Mouse (Mus musculus) limb, embryonic 14.5 days (tissue): ENCODE results near the gene Sept7. TPM values are rescaled to one million over a fixed set of nuclear protein-coding genes. Genes with fewer than 3 reads are reported as not detected.

Experiments used
- ATAC-seq: fragments of 200-750 bp; cut with Nextera tagmentation; 2 replicates; pipeline ENCODE4 v1.8.0; 2017; ENCODE audit warnings: low read depth, moderate number of reproducible peaks, moderate TSS enrichment; ENCODE audit not compliant: low FRiP score
- DNase-seq: peaks from one replicate; pipeline ENCODE4 v3.0.0-alpha.2; 2015; ENCODE audit warnings: low spot score
- H3K27ac ChIP-seq: fragments of 300-500 bp; sonication (generic); replicated peaks from 2 replicates; pipeline ENCODE4 v1.5.1; 2014; ENCODE audit warnings: low read depth, mild to moderate bottlenecking, low read length, moderate library complexity, mixed read lengths
- H3K27me3 ChIP-seq: fragments of 300-500 bp; sonication (generic); 2 replicates; pipeline ENCODE4 v1.6.1; 2014; ENCODE audit warnings: low read length, mixed read lengths; ENCODE audit not compliant: control insufficient read depth, insufficient read depth
- H3K36me3 ChIP-seq: fragments of 300-500 bp; sonication (generic); 2 replicates; pipeline ENCODE4 v1.6.1; 2014; ENCODE audit warnings: mild to moderate bottlenecking, low read length, moderate library complexity, mixed read lengths; ENCODE audit not compliant: control insufficient read depth, insufficient read depth
- H3K4me1 ChIP-seq: fragments of 300-500 bp; sonication (generic); 2 replicates; pipeline ENCODE4 v1.6.1; 2014; ENCODE audit warnings: antibody characterized with exemption, low read length, mixed read lengths; ENCODE audit not compliant: control insufficient read depth, insufficient read depth
- H3K4me2 ChIP-seq: fragments of 300-500 bp; sonication (generic); replicated peaks from 2 replicates; pipeline ENCODE4 v1.6.1; 2014; ENCODE audit warnings: low read depth, mild to moderate bottlenecking, low read length, moderate library complexity; ENCODE audit not compliant: severe bottlenecking
- H3K4me3 ChIP-seq: fragments of 300-500 bp; sonication (generic); replicated peaks from 2 replicates; pipeline ENCODE4 v1.5.1; 2014; ENCODE audit warnings: low read length
- H3K9ac ChIP-seq: fragments of 300-500 bp; sonication (generic); 2 replicates; pipeline ENCODE4 v1.6.1; 2014; ENCODE audit warnings: mild to moderate bottlenecking, low read depth, low read length, moderate library complexity; ENCODE audit not compliant: severe bottlenecking
- H3K9me3 ChIP-seq: fragments of 300-500 bp; sonication (generic); 2 replicates; pipeline ENCODE4 v1.6.1; 2016; ENCODE audit warnings: low read length; ENCODE audit not compliant: control insufficient read depth
- POLR2A ChIP-seq: fragments of 200-500 bp; IDR thresholded peaks from 2 replicates; pipeline ENCODE4 v1.8.0; 2012; ENCODE audit warnings: inconsistent platforms, mild to moderate bottlenecking, moderate library complexity, borderline replicate concordance; ENCODE audit not compliant: insufficient read depth, insufficient read length; ENCODE audit errors: extremely low read depth
- WGBS: fragments of 180-500 bp; shearing (Covaris S2); extraction: QIAGEN DNeasy Blood & Tissue Kit; methylation state at CpG from one replicate; pipeline ENCODE4 v1.1.7; 2014; 5-methylcytosine and 5-hydroxymethylcytosine counted together
- polyA plus RNA-seq, 2 experiments: library from polyadenylated mRNA; depleted of rRNA in 1 of 2; stranded (reverse) in 1 of 2; unstranded in 1 of 2; fragments of >200 nt; fragmentation: Nextera tagmentation in 1 of 2; extraction: Ambion mirVana in 1 of 2; gene quantifications; 2 replicates each; pipeline versions ENCODE4 v1.2.1 to v1.2.3; 2012 to 2014

The Sept7 gene
- polyA plus RNA-seq, 2 experiments = 129 to 288 TPM

DNA sequence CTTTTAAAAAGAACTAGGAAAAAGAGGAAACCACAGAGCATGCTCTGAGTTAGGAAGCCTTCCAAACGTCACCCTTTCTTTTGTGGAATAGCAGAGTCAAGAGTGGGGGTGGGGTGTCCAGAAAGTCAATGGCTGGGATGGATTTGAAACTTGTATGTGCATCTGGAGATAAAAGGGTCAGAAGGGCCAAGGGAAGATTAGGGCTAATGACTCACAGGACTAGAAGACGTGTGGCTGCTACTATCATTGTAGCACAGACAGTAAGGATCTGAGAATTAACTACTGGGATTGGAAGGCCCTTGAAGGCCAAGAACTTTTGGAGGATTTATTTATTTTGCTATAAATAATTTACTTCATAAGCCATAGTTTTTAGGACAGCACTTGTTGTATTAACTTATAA, 36.0 kb upstream of the Sept7 start:
- Histone ChIP-seq H3K9ac (no peak overlapping the region), H3K4me2 (no peak overlapping the region), H3K36me3 (no peaks in the 10 kb centered on the region), H3K27me3 (no peaks in the 10 kb centered on the region), H3K4me1 (peaks cover 5% of the 10 kb centered on the region; the same call in 1 of the 2 replicates), H3K4me3 (no peak overlapping the region), H3K27ac (no peak overlapping the region), H3K9me3 (no peaks in the 10 kb centered on the region)
- no peak for TF ChIP-seq POLR2A
- WGBS = 19% methylated on average over 2 of the region's 2 CpGs
- DNase-seq (no peak), ATAC-seq (no peak)

- H3K27me3 ChIP-seq = no peaks in the 10 kb centered on the region
- DNase-seq (no peak), ATAC-seq (no peak)
- no peak for TF ChIP-seq POLR2A
- H3K36me3 ChIP-seq = no peaks in the 10 kb centered on the region
- H3K9ac ChIP-seq = no peak overlapping the region
- no peak overlapping the region for H3K27ac ChIP-seq
- no peaks in the 10 kb centered on the region for H3K9me3 ChIP-seq
- no peak overlapping the region for H3K4me2 ChIP-seq
- 42% methylated on average over 3 of the region's 3 CpGs for WGBS
- H3K4me1 ChIP-seq = no peaks in the 10 kb centered on the region
- H3K4me3 ChIP-seq = no peak overlapping the region
These were observed 33.3 kb upstream of the Sept7 start for GRCm38 (mm10) chr9:25218954-25219353.

GRCm38 (mm10) chr9:25219882-25220281, 32.4 kb upstream of the Sept7 start:
- TF ChIP-seq POLR2A = no peak
- Histone ChIP-seq H3K9me3 (no peaks in the 10 kb centered on the region), H3K27me3 (no peaks in the 10 kb centered on the region), H3K36me3 (no peaks in the 10 kb centered on the region), H3K4me2 (no peak overlapping the region), H3K4me3 (no peak overlapping the region), H3K27ac (no peak overlapping the region), H3K9ac (no peak overlapping the region), H3K4me1 (no peaks in the 10 kb centered on the region)
- ATAC-seq = no peak
- 62% methylated on average over 5 of the region's 5 CpGs for WGBS
- no peak for DNase-seq

DNA sequence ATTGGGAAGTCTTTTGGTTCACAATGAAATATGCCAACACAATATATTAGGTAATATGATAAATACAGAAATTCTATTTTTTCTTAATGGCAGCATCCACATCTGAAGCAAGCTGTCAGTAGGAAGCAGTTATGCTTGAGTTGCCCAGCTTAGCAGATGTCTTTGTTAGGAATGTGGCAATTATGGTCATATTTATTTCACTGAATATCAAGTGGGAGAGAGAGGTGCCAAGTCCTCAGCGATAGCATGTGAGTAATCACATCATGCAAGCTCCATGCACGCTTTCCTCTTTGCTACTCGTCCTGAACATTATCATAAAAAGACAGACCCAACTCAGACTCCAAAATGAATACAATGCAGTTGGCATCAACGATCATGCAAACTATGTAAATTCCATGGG, 27.3 kb upstream of the Sept7 start:
- WGBS = 85% methylated on average over 4 of the region's 4 CpGs
- H3K27ac ChIP-seq = no peak overlapping the region
- H3K36me3 ChIP-seq = no peaks in the 10 kb centered on the region
- no peak for ATAC-seq
- H3K4me2 ChIP-seq = no peak overlapping the region
- no peak overlapping the region for H3K4me3 ChIP-seq
- H3K9me3 ChIP-seq = no peaks in the 10 kb centered on the region
- DNase-seq = no peak
- no peaks in the 10 kb centered on the region for H3K4me1 ChIP-seq
- H3K9ac ChIP-seq = no peak overlapping the region
- TF ChIP-seq POLR2A = no peak
- no peaks in the 10 kb centered on the region for H3K27me3 ChIP-seq

DNA sequence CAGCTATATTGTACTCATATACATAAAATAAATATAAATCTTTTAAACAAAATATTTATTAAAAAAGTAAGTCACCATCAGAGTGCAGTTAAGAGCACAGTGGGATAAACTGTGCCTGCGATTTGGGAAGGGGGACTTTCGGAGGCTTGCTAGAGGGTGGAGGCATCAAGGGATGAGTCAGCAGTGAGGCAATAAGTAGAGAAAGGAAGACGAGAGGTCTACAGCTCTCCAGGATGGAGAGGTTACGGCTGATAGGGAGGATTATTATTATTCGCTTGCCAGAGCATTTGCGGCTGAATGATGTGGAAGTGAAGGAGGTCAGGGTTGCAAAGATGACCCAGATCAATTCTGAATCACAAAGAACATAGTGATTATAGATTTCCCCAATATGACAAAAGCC, 22.5 kb upstream of the Sept7 start:
- no peak for ATAC-seq
- Histone ChIP-seq H3K4me3 (no peak overlapping the region), H3K9ac (no peak overlapping the region), H3K4me2 (no peak overlapping the region), H3K27ac (no peak overlapping the region), H3K27me3 (no peaks in the 10 kb centered on the region), H3K4me1 (no peaks in the 10 kb centered on the region), H3K36me3 (no peaks in the 10 kb centered on the region), H3K9me3 (no peaks in the 10 kb centered on the region)
- TF ChIP-seq POLR2A = no peak
- DNase-seq = no peak
- WGBS = 89% methylated on average over 6 of the region's 6 CpGs

- Histone ChIP-seq H3K36me3 (no peaks in the 10 kb centered on the region), H3K9ac (no peak overlapping the region), H3K4me2 (no peak overlapping the region), H3K9me3 (no peaks in the 10 kb centered on the region), H3K27ac (no peak overlapping the region), H3K27me3 (no peaks in the 10 kb centered on the region), H3K4me3 (no peak overlapping the region), H3K4me1 (no peaks in the 10 kb centered on the region)
- ATAC-seq (no peak), DNase-seq (no peak)
- 84% methylated on average over 10 of the region's 10 CpGs for WGBS
- no peak for TF ChIP-seq POLR2A
These were observed 21.8 kb upstream of the Sept7 start for GRCm38 (mm10) chr9:25230213-25231039.
